Mouse (Mus musculus) spleen, adult 2 months (tissue): ENCODE measurements around the gene Tor1a. TPM values are rescaled to one million over a fixed set of nuclear protein-coding genes. Genes with fewer than 3 reads are reported as not detected.

ENCODE experiments used
- DNase-seq, 2 experiments: peaks; one replicate each; pipeline versions ENCODE4 v3.0.0 to v3.0.0-alpha.2; 2012 to 2021; ENCODE audit warnings: low spot score in 2 of 2, low read depth in 1 of 2
- H3K27ac ChIP-seq: fragments of 200-500 bp; 2 replicates; pipeline ENCODE4 v1.5.1; 2012; ENCODE audit warnings: low read length, inconsistent platforms; ENCODE audit not compliant: insufficient read depth
- H3K27me3 ChIP-seq: fragments of 200-500 bp; 2 replicates; pipeline ENCODE4 v1.6.1; 2012; ENCODE audit warnings: mild to moderate bottlenecking, moderate library complexity, low read length, inconsistent platforms; ENCODE audit not compliant: control insufficient read depth, insufficient read depth
- H3K36me3 ChIP-seq: fragments of 200-500 bp; 2 replicates; pipeline ENCODE4 v1.6.1; 2012; ENCODE audit warnings: mild to moderate bottlenecking, low read length, inconsistent platforms; ENCODE audit not compliant: control insufficient read depth, insufficient read depth
- H3K4me1 ChIP-seq: fragments of 200-500 bp; 2 replicates; pipeline ENCODE4 v1.6.1; 2011; ENCODE audit warnings: inconsistent platforms; ENCODE audit not compliant: control insufficient read depth, insufficient read depth, insufficient read length
- H3K4me3 ChIP-seq: fragments of 200-500 bp; 2 replicates; pipeline ENCODE4 v1.5.1; 2011; ENCODE audit warnings: mild to moderate bottlenecking, inconsistent platforms; ENCODE audit not compliant: insufficient read depth, insufficient read length; ENCODE audit errors: extremely low read depth
- CTCF ChIP-seq: fragments of 200-500 bp; IDR thresholded peaks from 2 replicates; pipeline ENCODE4 v1.5.1; 2011; ENCODE audit warnings: mild to moderate bottlenecking, inconsistent platforms; ENCODE audit not compliant: insufficient read depth, insufficient read length, insufficient replicate concordance; ENCODE audit errors: extremely low read depth
- POLR2A ChIP-seq: fragments of 200-500 bp; IDR thresholded peaks from 2 replicates; pipeline ENCODE4 v1.6.1; 2011; ENCODE audit warnings: low read depth, low read length, inconsistent platforms
- WGBS: fragments of 180-500 bp; shearing (Covaris S2); methylation state at CpG from one replicate; pipeline ENCODE4 v1.1.7; 2018; 5-methylcytosine and 5-hydroxymethylcytosine counted together
- polyA plus RNA-seq: library from polyadenylated mRNA; depleted of rRNA; stranded (reverse); fragments of >200 nt; gene quantifications from 2 replicates; pipeline ENCODE4 v1.2.3, GENCODE M21; 2012; rRNA removed

The Tor1a gene
- polyA plus RNA-seq, result 31.3 and 40.2 TPM in 2 replicates

- H3K4me1 ChIP-seq, result peaks cover 6% of the 10 kb centered on the region; the same call in 1 of the 2 replicates
- DNase-seq, result peak; percentile 60 to 84
- H3K27me3 ChIP-seq, result no peaks in the 10 kb centered on the region
- TF ChIP-seq CTCF (no peak), POLR2A (peak; percentile 45)
- peak within 1 kb of the TSS; percentile 71 for H3K4me3 ChIP-seq
- peaks cover 15% of the 10 kb centered on the region for H3K36me3 ChIP-seq
- 3% methylated on average over 59 of the region's 59 CpGs for WGBS
- peak within 1 kb of the TSS; percentile 65 for H3K27ac ChIP-seq
Measured at GRCm38 (mm10) chr2:30967352-30968327, at the start of gene Tor1a. Gene Tor1a, minus strand, starts transcription at chr2:30967933.

DNA sequence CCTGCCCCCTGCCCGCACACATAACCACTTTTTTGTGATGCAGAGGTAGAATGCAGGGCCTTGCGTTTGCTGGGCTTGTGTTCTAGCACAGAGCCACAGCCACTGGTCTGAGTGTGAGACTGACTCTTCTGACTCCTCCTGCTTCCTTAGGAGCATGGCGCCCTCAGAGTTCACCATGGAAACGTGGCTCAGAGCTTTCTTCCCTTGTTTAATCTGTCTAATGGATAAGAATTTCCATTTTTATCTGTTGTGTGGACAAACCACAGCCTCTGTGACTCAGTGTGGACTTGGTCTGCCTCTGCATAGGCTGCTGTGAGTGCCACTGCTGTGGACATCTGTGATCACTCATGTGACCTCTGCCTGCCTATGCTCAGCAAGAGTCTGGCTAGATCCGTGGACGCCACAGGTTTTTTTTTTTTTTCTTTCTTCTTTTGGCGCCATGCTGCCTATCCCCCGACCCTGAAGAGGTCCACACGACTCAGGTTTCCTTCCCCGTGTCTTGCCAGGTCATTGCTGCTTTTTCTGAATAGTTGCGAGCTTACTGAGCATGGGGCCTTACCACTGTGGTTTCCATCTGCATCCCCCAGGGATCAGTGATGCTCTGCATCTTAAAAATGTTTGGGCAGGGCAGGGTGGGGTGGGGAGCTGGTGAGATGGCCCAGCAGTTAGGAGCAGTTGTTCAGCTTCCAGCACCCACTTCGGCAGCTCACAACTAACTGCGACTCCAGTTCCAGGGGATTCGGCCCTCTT is 45.8 kb upstream of the Tor1a start:
- H3K36me3 ChIP-seq, result peaks cover 6% of the 10 kb centered on the region
- H3K27ac ChIP-seq, result no peak overlapping the region
- H3K4me1 ChIP-seq, result no peaks in the 10 kb centered on the region
- DNase-seq, result no peak
- H3K4me3 ChIP-seq, result no peak overlapping the region
- H3K27me3 ChIP-seq, result no peaks in the 10 kb centered on the region
- TF ChIP-seq CTCF (no peak), POLR2A (no peak)
- 76% methylated on average over 14 of the region's 14 CpGs for WGBS

GRCm38 (mm10) chr2:31007208-31007607 is 39.5 kb upstream of the Tor1a start:
- H3K27ac ChIP-seq, result no peak overlapping the region
- 85% methylated on average over 5 of the region's 5 CpGs for WGBS
- no peaks in the 10 kb centered on the region for H3K4me1 ChIP-seq
- peaks cover 4% of the 10 kb centered on the region; the same call in 1 of the 2 replicates for H3K36me3 ChIP-seq
- H3K27me3 ChIP-seq, result no peaks in the 10 kb centered on the region
- no peak overlapping the region for H3K4me3 ChIP-seq
- TF ChIP-seq CTCF (no peak), POLR2A (no peak)
- DNase-seq, result no peak

DNA sequence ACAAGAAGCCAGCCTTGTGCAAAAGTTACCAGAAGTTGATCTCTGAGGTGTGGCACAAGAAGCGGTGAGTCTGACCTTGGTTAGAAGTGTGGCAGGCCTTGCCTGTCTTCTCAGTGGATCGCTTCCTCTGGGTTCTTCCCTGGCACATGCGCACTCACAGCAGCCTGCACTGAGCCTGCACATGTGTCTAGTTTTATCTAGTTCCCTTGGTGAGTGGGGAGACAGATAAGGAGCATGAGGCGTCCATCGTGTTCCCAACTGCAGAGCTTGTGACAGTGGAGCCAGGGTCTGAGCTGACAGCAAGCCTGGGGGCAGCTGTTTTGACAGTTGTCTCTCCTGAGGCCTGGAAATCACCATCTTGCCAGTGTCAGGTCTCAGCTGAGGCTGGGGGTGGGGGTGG is 38.7 kb upstream of the Tor1a start:
- Histone ChIP-seq H3K4me3 (no peak overlapping the region), H3K4me1 (no peaks in the 10 kb centered on the region), H3K27me3 (no peaks in the 10 kb centered on the region), H3K36me3 (peaks cover 4% of the 10 kb centered on the region; the same call in 1 of the 2 replicates), H3K27ac (no peak overlapping the region)
- no peak for DNase-seq
- TF ChIP-seq CTCF (no peak), POLR2A (no peak)
- 73% methylated on average over 5 of the region's 5 CpGs for WGBS

DNA sequence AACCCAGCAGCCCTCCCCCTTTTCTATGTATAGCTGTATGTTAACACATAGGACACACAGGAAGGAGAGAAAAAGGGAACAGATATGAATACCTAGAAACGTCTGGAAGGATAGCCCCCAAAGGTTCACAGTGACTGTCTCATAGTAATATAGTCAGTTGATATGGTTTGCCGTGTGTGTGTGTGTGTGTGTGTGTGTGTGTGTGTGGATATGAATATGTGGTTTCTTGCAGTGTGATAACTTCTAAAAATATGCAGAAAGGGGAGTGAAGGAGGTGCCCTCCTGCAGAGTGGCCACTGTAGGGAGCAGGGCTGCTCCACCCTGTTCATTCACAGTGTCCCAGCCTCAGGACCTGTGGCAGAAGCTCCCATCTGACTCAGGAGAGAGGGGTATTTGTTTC is 37.7 kb upstream of the Tor1a start:
- Histone ChIP-seq H3K4me3 (no peak overlapping the region), H3K36me3 (peaks cover 2% of the 10 kb centered on the region; the same call in 1 of the 2 replicates), H3K27ac (no peak overlapping the region), H3K4me1 (no peaks in the 10 kb centered on the region), H3K27me3 (no peaks in the 10 kb centered on the region)
- TF ChIP-seq POLR2A (no peak), CTCF (no peak)
- DNase-seq, result no peak
- WGBS, result 52% methylated on average over 2 of the region's 2 CpGs

DNA sequence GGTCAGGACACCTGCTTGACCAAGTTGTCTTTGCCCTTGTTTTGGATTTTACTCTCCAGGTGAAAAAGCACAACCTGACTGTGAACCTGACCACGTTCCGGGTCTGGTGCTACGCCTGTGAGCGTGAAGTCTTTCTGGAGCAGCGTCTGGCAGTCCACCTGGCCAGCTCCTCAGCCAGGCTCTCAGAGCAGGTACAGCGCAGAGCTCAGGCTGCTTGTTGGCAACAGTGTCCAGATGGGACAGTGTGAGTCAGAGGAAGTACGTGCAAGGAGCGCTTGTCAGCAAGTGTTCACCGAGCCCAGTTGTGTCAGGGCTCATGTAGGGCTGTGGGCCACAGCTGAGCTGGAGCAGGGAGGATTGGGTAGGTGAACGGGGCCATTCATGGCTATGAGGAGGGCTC is 35.1 kb upstream of the Tor1a start:
- no peaks in the 10 kb centered on the region for H3K4me1 ChIP-seq

More for the DNA sequence above, 35.1 kb upstream of the Tor1a start:
- no peaks in the 10 kb centered on the region for H3K27me3 ChIP-seq
- H3K27ac ChIP-seq, result no peak overlapping the region
- TF ChIP-seq POLR2A, result no peak
- no peak for TF ChIP-seq CTCF
- WGBS, result 95% methylated on average over 10 of the region's 10 CpGs
- no peak for DNase-seq
- H3K36me3 ChIP-seq, result peaks cover 4% of the 10 kb centered on the region; the same call in 1 of the 2 replicates
- H3K4me3 ChIP-seq, result no peak overlapping the region
